Mouse (Mus musculus) spleen, embryonic (tissue): Measurements from ENCODE around the gene Iglon5.

Experiments used
- CTCF ChIA-PET: fragments of 350-600 bp; sonication (Branson Sonifier 250); formaldehyde crosslinking; loops from one replicate; lab custom pipeline; 2022; lab: Charles Lee

Iglon5 gene

GRCm38 (mm10) chr7:43465344-43466098 lies 24.4 kb downstream of the Iglon5 start:
- CTCF ChIA-PET, result no interaction called here

- CTCF ChIA-PET, result interaction anchor here (0.7 kb wide), 3 partner anchors 88 to 116 kb away, joined by 3 read pairs; no protein-coding TSS in a partner anchor
Observed at GRCm38 (mm10) chr7:43464864-43465343, 25.0 kb downstream of the Iglon5 start.

GRCm38 (mm10) chr7:43463976-43464375 lies 25.9 kb downstream of the Iglon5 start:
- CTCF ChIA-PET, result no interaction called here

GRCm38 (mm10) chr7:43462851-43463250 lies 27.0 kb downstream of the Iglon5 start, which contains the start of gene Vsig10l:
Gene Vsig10l, plus strand, starts transcription at chr7:43463151.
- CTCF ChIA-PET, result no interaction called here

- CTCF ChIA-PET, result no interaction called here
Observed at GRCm38 (mm10) chr7:43454371-43454770, 35.5 kb downstream of the Iglon5 start.

GRCm38 (mm10) chr7:43453599-43454355 lies 36.1 kb downstream of the Iglon5 start:
- CTCF ChIA-PET, result no interaction called here

- CTCF ChIA-PET, result interaction anchor here (0.6 kb wide), 1 partner anchor 170 kb away, joined by 4 read pairs; no protein-coding TSS in a partner anchor
Observed at GRCm38 (mm10) chr7:43452609-43453008, 37.3 kb downstream of the Iglon5 start.

GRCm38 (mm10) chr7:43451726-43452125 lies 38.1 kb downstream of the Iglon5 start:
- CTCF ChIA-PET, result no interaction called here

GRCm38 (mm10) chr7:43449811-43450210 lies 40.1 kb downstream of the Iglon5 start:
- CTCF ChIA-PET, result no interaction called here

- CTCF ChIA-PET, result no interaction called here
Observed at GRCm38 (mm10) chr7:43448246-43448645, 41.6 kb downstream of the Iglon5 start.

GRCm38 (mm10) chr7:43447801-43448200 lies 42.1 kb downstream of the Iglon5 start:
- CTCF ChIA-PET, result no interaction called here

GRCm38 (mm10) chr7:43443917-43444293 lies 46.0 kb downstream of the Iglon5 start, which contains the start of the genes Etfb and Gm45233:
Gene Etfb, plus strand, starts transcription at chr7:43444083.
Gene Gm45233, plus strand, starts transcription at chr7:43444128.
- CTCF ChIA-PET, result interaction anchor here (1.2 kb wide), 1 partner anchor 138 kb away, joined by 3 read pairs; no protein-coding TSS in a partner anchor

GRCm38 (mm10) chr7:43443126-43443916 lies 46.6 kb downstream of the Iglon5 start:
- CTCF ChIA-PET, result interaction anchor here (1.2 kb wide), 1 partner anchor 137 kb away, joined by 3 read pairs; no protein-coding TSS in a partner anchor

GRCm38 (mm10) chr7:43442684-43443083 lies 47.2 kb downstream of the Iglon5 start:
- CTCF ChIA-PET, result no interaction called here

- CTCF ChIA-PET, result no interaction called here
Observed at GRCm38 (mm10) chr7:43441071-43441470, 48.8 kb downstream of the Iglon5 start.

- CTCF ChIA-PET, result interaction anchor here (0.9 kb wide), 1 partner anchor 10 kb away, joined by 3 read pairs; no protein-coding TSS in a partner anchor
Observed at GRCm38 (mm10) chr7:43440482-43440881, 49.4 kb downstream of the Iglon5 start, which contains the start of gene Cldnd2. Gene Cldnd2, plus strand, starts transcription at chr7:43440782.

- CTCF ChIA-PET, result interaction anchor here (0.7 kb wide), 1 partner anchor 204 kb away, joined by 3 read pairs; no protein-coding TSS in a partner anchor
Observed at GRCm38 (mm10) chr7:43438611-43439010, 51.3 kb downstream of the Iglon5 start.

- CTCF ChIA-PET, result no interaction called here
Observed at GRCm38 (mm10) chr7:43436341-43437255, 53.3 kb downstream of the Iglon5 start, which contains the start of gene Nkg7. Gene Nkg7, plus strand, starts transcription at chr7:43437073.

- CTCF ChIA-PET, result no interaction called here
Observed at GRCm38 (mm10) chr7:43434676-43435075, 55.2 kb downstream of the Iglon5 start.

GRCm38 (mm10) chr7:43432891-43433290 lies 57.0 kb downstream of the Iglon5 start:
- CTCF ChIA-PET, result no interaction called here
